Mouse (Mus musculus): ENCODE measurements at regions not wholly inside any gene's neighbourhood (a gene's known extent, or its start where the extent isn't known, plus 50 kb on each side); places are given as distances from the start of the nearest gene placed in this dataset.

DNA sequence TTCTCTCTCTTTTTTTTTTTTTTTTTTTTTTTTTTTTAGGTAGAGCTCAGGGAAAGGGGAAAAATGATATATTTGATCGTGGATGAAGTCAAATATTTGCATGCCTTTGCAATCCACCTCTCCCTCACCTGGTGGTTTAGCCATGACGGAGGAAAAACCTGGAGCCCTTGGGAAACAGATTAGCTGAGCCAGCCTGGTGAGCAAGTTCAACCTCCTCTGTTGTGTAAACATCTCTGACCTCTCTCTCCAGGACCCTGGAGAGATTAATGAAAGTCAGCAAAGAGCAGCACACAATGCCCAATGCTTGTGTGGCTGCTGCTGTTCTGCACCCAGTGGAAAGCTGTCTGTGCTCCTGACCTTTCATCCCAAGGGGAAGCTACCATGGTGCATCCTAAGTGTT lies 530.2 kb upstream of the Auts2 start:
- TF ChIP-seq FLI1 (IDR thresholded peaks at IDR 0.05; ENCODE audit: low read length) (no peak), GATA1 (IDR thresholded peaks at IDR 0.05; ENCODE audit: borderline replicate concordance, low read length) (no peak)

Measured in megakaryocyte, embryonic 14.5 days (primary cell).